Mouse (Mus musculus): ENCODE data around the gene Mre11a.
A peak's percentile ranks its signal among the peaks of the same experiment; 100 is the strongest.

Mre11a gene

GRCm38 (mm10) chr9:14784039-14785002, at the start of gene Mre11a, which contains the start of gene Ankrd49:
Mre11a (plus strand) TSS chr9:14784654.
Ankrd49 (minus strand) TSS chr9:14784856.
- peak; percentile 91 to 92 for DNase-seq

- DNase-seq: no peak
Observed at GRCm38 (mm10) chr9:14739498-14740150, 44.8 kb upstream of the Mre11a start.

GRCm38 (mm10) chr9:14740151-14740924, 44.1 kb upstream of the Mre11a start, which contains the start of gene Piwil4:
Piwil4 (minus strand) TSS chr9:14740733.
- no peak for DNase-seq

GRCm38 (mm10) chr9:14750901-14751502, 33.5 kb upstream of the Mre11a start:
- DNase-seq: no peak

GRCm38 (mm10) chr9:14751503-14752000, 32.9 kb upstream of the Mre11a start:
- peak; percentile 18 to 19 for DNase-seq

GRCm38 (mm10) chr9:14752001-14752522, 32.4 kb upstream of the Mre11a start, which contains the start of gene Fut4:
Fut4 (minus strand) TSS chr9:14752393.
- DNase-seq: peak; percentile 26 to 30

GRCm38 (mm10) chr9:14753947-14754346, 30.5 kb upstream of the Mre11a start:
- DNase-seq: no peak

- no peak for DNase-seq
Observed at GRCm38 (mm10) chr9:14754469-14754868, 30.0 kb upstream of the Mre11a start.

GRCm38 (mm10) chr9:14758590-14758989, 25.9 kb upstream of the Mre11a start:
- DNase-seq: no peak

GRCm38 (mm10) chr9:14759261-14759660, 25.2 kb upstream of the Mre11a start:
- DNase-seq: no peak

- DNase-seq: peak; percentile 56 to 59
Observed at GRCm38 (mm10) chr9:14764765-14765164, 19.7 kb upstream of the Mre11a start.

- no peak for DNase-seq
Observed at GRCm38 (mm10) chr9:14769811-14770210, 14.6 kb upstream of the Mre11a start.

- no peak for DNase-seq
Observed at GRCm38 (mm10) chr9:14770803-14771471, 13.5 kb upstream of the Mre11a start, which contains the start of gene 1700012B09Rik. 1700012B09Rik (minus strand) TSS chr9:14771030.

- DNase-seq: no peak
Observed at GRCm38 (mm10) chr9:14772074-14772473, 12.4 kb upstream of the Mre11a start.

GRCm38 (mm10) chr9:14773813-14774212, 10.6 kb upstream of the Mre11a start:
- DNase-seq: no peak

GRCm38 (mm10) chr9:14778341-14778740, 6.1 kb upstream of the Mre11a start:
- DNase-seq: no peak

- no peak for DNase-seq
Observed at GRCm38 (mm10) chr9:14787356-14787755, 2.9 kb downstream of the Mre11a start.

- DNase-seq: no peak
Observed at GRCm38 (mm10) chr9:14805714-14806113, 21.3 kb downstream of the Mre11a start.

GRCm38 (mm10) chr9:14806786-14807185, 22.3 kb downstream of the Mre11a start:
- DNase-seq: no peak

GRCm38 (mm10) chr9:14810111-14810510, 25.7 kb downstream of the Mre11a start:
- no peak for DNase-seq

GRCm38 (mm10) chr9:14821396-14821795, 36.9 kb downstream of the Mre11a start:
- DNase-seq: no peak

Data from B cell, adult 2 months (primary cell).